Mouse (Mus musculus): ENCODE results near the gene Sorbs1. TPM values are rescaled to one million over a fixed set of nuclear protein-coding genes. Genes with fewer than 3 reads are reported as not detected.

The Sorbs1 gene
- polyA plus RNA-seq, 1 experiment from 2014 or later, result 24.5 TPM

GRCm38 (mm10) chr19:40532525-40532924, 18.9 kb upstream of the Sorbs1 start:
- no peak overlapping the region for H3K4me3 ChIP-seq
- no peak for DNase-seq (ENCODE audit: low spot score)
- no peak overlapping the region for H3K27ac ChIP-seq
- no peaks in the 10 kb centered on the region for H3K36me3 ChIP-seq
- WGBS, result 83% methylated on average over 5 of the region's 5 CpGs
- H3K27me3 ChIP-seq (ENCODE audit: low read depth, poor library complexity, severe bottlenecking), result no peaks in the 10 kb centered on the region
- no peaks in the 10 kb centered on the region for H3K4me1 ChIP-seq
- no peaks in the 10 kb centered on the region for H3K9me3 ChIP-seq (replicated peaks)

- Histone ChIP-seq H3K36me3 (no peaks in the 10 kb centered on the region), H3K4me1 (no peaks in the 10 kb centered on the region), H3K4me3 (no peak overlapping the region), H3K9me3 (replicated peaks) (no peaks in the 10 kb centered on the region), H3K27me3 (ENCODE audit: low read depth, poor library complexity, severe bottlenecking) (no peaks in the 10 kb centered on the region), H3K27ac (no peak overlapping the region)
- no peak for DNase-seq (ENCODE audit: low spot score)
- WGBS, result 90% methylated on average over 2 of the region's 2 CpGs
Measured at GRCm38 (mm10) chr19:40530323-40530722, 16.7 kb upstream of the Sorbs1 start.

GRCm38 (mm10) chr19:40528254-40528653, 14.7 kb upstream of the Sorbs1 start:
- Histone ChIP-seq H3K4me1 (no peaks in the 10 kb centered on the region), H3K27ac (no peak overlapping the region), H3K4me3 (no peak overlapping the region), H3K27me3 (ENCODE audit: low read depth, poor library complexity, severe bottlenecking) (no peaks in the 10 kb centered on the region), H3K9me3 (replicated peaks) (no peaks in the 10 kb centered on the region), H3K36me3 (no peaks in the 10 kb centered on the region)
- DNase-seq (ENCODE audit: low spot score), result no peak

- Histone ChIP-seq H3K4me3 (no peak overlapping the region), H3K36me3 (no peaks in the 10 kb centered on the region), H3K4me1 (no peaks in the 10 kb centered on the region), H3K27me3 (ENCODE audit: low read depth, poor library complexity, severe bottlenecking) (no peaks in the 10 kb centered on the region), H3K27ac (no peak overlapping the region), H3K9me3 (replicated peaks) (no peaks in the 10 kb centered on the region)
- WGBS, result 83% methylated on average over 9 of the region's 9 CpGs
- no peak for DNase-seq (ENCODE audit: low spot score)
Measured at GRCm38 (mm10) chr19:40526367-40527014, 12.9 kb upstream of the Sorbs1 start.

- 80% methylated on average over 8 of the region's 8 CpGs for WGBS
- H3K27me3 ChIP-seq (ENCODE audit: low read depth, poor library complexity, severe bottlenecking), result no peaks in the 10 kb centered on the region
- no peaks in the 10 kb centered on the region for H3K9me3 ChIP-seq (replicated peaks)
- H3K4me3 ChIP-seq, result no peak overlapping the region
- no peaks in the 10 kb centered on the region for H3K36me3 ChIP-seq
- no peaks in the 10 kb centered on the region for H3K4me1 ChIP-seq
- DNase-seq (ENCODE audit: low spot score), result no peak
- no peak overlapping the region for H3K27ac ChIP-seq
Measured at GRCm38 (mm10) chr19:40523431-40524005, 9.9 kb upstream of the Sorbs1 start.

GRCm38 (mm10) chr19:40520403-40520802, 6.8 kb upstream of the Sorbs1 start:
- 85% methylated on average over 5 of the region's 5 CpGs for WGBS
- Histone ChIP-seq H3K36me3 (no peaks in the 10 kb centered on the region), H3K27ac (no peak overlapping the region), H3K4me1 (no peaks in the 10 kb centered on the region), H3K27me3 (ENCODE audit: low read depth, poor library complexity, severe bottlenecking) (no peaks in the 10 kb centered on the region), H3K4me3 (no peak overlapping the region), H3K9me3 (replicated peaks) (no peaks in the 10 kb centered on the region)
- no peak for DNase-seq (ENCODE audit: low spot score)

- H3K27ac ChIP-seq, result no peak overlapping the region
- WGBS, result 77% methylated on average over 1 of the region's 1 CpGs
- no peak for DNase-seq (ENCODE audit: low spot score)
- H3K36me3 ChIP-seq, result no peaks in the 10 kb centered on the region
- no peak overlapping the region for H3K4me3 ChIP-seq
- H3K27me3 ChIP-seq (ENCODE audit: low read depth, poor library complexity, severe bottlenecking), result no peaks in the 10 kb centered on the region
- H3K4me1 ChIP-seq, result no peaks in the 10 kb centered on the region
- H3K9me3 ChIP-seq (replicated peaks), result no peaks in the 10 kb centered on the region
Measured at GRCm38 (mm10) chr19:40518706-40519105, 5.1 kb upstream of the Sorbs1 start.

- H3K36me3 ChIP-seq, result no peaks in the 10 kb centered on the region
- no peak overlapping the region for H3K4me3 ChIP-seq
- H3K9me3 ChIP-seq (replicated peaks), result no peaks in the 10 kb centered on the region
- no peak overlapping the region for H3K27ac ChIP-seq
- WGBS, result 93% methylated on average over 3 of the region's 3 CpGs
- no peak for DNase-seq (ENCODE audit: low spot score)
- H3K27me3 ChIP-seq (ENCODE audit: low read depth, poor library complexity, severe bottlenecking), result no peaks in the 10 kb centered on the region
- H3K4me1 ChIP-seq, result peaks cover 15% of the 10 kb centered on the region
Measured at GRCm38 (mm10) chr19:40515596-40515995, 2.0 kb upstream of the Sorbs1 start.

- no peak overlapping the region for H3K27ac ChIP-seq
- peaks cover 17% of the 10 kb centered on the region for H3K4me1 ChIP-seq
- no peaks in the 10 kb centered on the region for H3K27me3 ChIP-seq (ENCODE audit: low read depth, poor library complexity, severe bottlenecking)
- H3K9me3 ChIP-seq (replicated peaks), result no peaks in the 10 kb centered on the region
- no peaks in the 10 kb centered on the region for H3K36me3 ChIP-seq
- no peak for DNase-seq (ENCODE audit: low spot score)
- WGBS, result 88% methylated on average over 7 of the region's 7 CpGs
- H3K4me3 ChIP-seq, result no peak overlapping the region
Measured at GRCm38 (mm10) chr19:40514376-40514775, 797 bp upstream of the Sorbs1 start.

- Histone ChIP-seq H3K9me3 (replicated peaks) (no peaks in the 10 kb centered on the region), H3K4me1 (peaks cover 17% of the 10 kb centered on the region), H3K36me3 (no peaks in the 10 kb centered on the region), H3K27ac (peak overlapping the region; percentile 88), H3K27me3 (ENCODE audit: low read depth, poor library complexity, severe bottlenecking) (no peaks in the 10 kb centered on the region), H3K4me3 (peak overlapping the region; percentile 79)
- DNase-seq (ENCODE audit: low spot score), result peak; percentile 72
- 2% methylated on average over 34 of the region's 34 CpGs for WGBS
Measured at GRCm38 (mm10) chr19:40512500-40513421, 818 bp downstream of the Sorbs1 start.

GRCm38 (mm10) chr19:40511679-40512309, 1.8 kb downstream of the Sorbs1 start:
- Histone ChIP-seq H3K4me3 (peak overlapping the region; percentile 79), H3K36me3 (no peaks in the 10 kb centered on the region), H3K9me3 (replicated peaks) (no peaks in the 10 kb centered on the region), H3K27me3 (ENCODE audit: low read depth, poor library complexity, severe bottlenecking) (no peaks in the 10 kb centered on the region), H3K27ac (no peak overlapping the region), H3K4me1 (peaks cover 17% of the 10 kb centered on the region)
- WGBS, result 13% methylated on average over 5 of the region's 5 CpGs
- DNase-seq (ENCODE audit: low spot score), result no peak

- H3K9me3 ChIP-seq (replicated peaks), result no peaks in the 10 kb centered on the region
- no peak overlapping the region for H3K4me3 ChIP-seq
- 80% methylated on average over 8 of the region's 8 CpGs for WGBS
Measured at GRCm38 (mm10) chr19:40511100-40511439, 2.5 kb downstream of the Sorbs1 start.

More at GRCm38 (mm10) chr19:40511100-40511439, 2.5 kb downstream of the Sorbs1 start:
- H3K27ac ChIP-seq, result no peak overlapping the region
- peaks cover 17% of the 10 kb centered on the region for H3K4me1 ChIP-seq
- no peaks in the 10 kb centered on the region for H3K27me3 ChIP-seq (ENCODE audit: low read depth, poor library complexity, severe bottlenecking)
- no peaks in the 10 kb centered on the region for H3K36me3 ChIP-seq
- no peak for DNase-seq (ENCODE audit: low spot score)

Data from limb, embryonic 10.5 days (tissue).